Mouse (Mus musculus) bone marrow, adult 2 months (tissue): ENCODE results near the gene Sec1. TPM values are rescaled to one million over a fixed set of nuclear protein-coding genes. Genes with fewer than 3 reads are reported as not detected.

Source experiments
- H3K27ac ChIP-seq: fragments of 200-500 bp; 2 replicates; pipeline ENCODE4 v1.5.1; 2012; ENCODE audit warnings: low read depth, mild to moderate bottlenecking, control low read depth, inconsistent platforms, low read length; ENCODE audit not compliant: control insufficient read depth, poor library complexity, insufficient read depth
- H3K4me1 ChIP-seq: fragments of 200-500 bp; 2 replicates; pipeline ENCODE4 v1.6.1; 2011; ENCODE audit warnings: low read length; ENCODE audit not compliant: control insufficient read depth, insufficient read depth
- H3K4me3 ChIP-seq: fragments of 200-500 bp; replicated peaks from 2 replicates; pipeline ENCODE3; 2011; ENCODE audit warnings: mild to moderate bottlenecking, low read depth, low read length, control low read depth; ENCODE audit not compliant: control insufficient read depth
- CTCF ChIP-seq: fragments of 200-500 bp; IDR thresholded peaks from 2 replicates; pipeline ENCODE4 v1.5.1; 2011; ENCODE audit warnings: low read length, control low read depth; ENCODE audit not compliant: control insufficient read depth, insufficient read depth
- POLR2A ChIP-seq: fragments of 200-500 bp; IDR thresholded peaks from 2 replicates; pipeline ENCODE4 v1.6.1; 2011; ENCODE audit warnings: low read depth, mild to moderate bottlenecking, control low read depth, low read length, borderline replicate concordance; ENCODE audit not compliant: control insufficient read depth
- WGBS: fragments of 180-500 bp; shearing (Covaris S2); methylation state at CpG from one replicate; pipeline ENCODE4 v1.1.7; 2018; 5-methylcytosine and 5-hydroxymethylcytosine counted together
- polyA plus RNA-seq: library from polyadenylated mRNA; stranded (reverse); fragments of >200 nt; gene quantifications from 2 replicates; pipeline ENCODE4 v1.2.4, GENCODE M21; 2011; ENCODE audit warnings: low replicate concordance; ENCODE audit not compliant: missing spikeins, insufficient read depth, insufficient read length

Sec1 gene
- polyA plus RNA-seq, 1 experiment = not detected

DNA sequence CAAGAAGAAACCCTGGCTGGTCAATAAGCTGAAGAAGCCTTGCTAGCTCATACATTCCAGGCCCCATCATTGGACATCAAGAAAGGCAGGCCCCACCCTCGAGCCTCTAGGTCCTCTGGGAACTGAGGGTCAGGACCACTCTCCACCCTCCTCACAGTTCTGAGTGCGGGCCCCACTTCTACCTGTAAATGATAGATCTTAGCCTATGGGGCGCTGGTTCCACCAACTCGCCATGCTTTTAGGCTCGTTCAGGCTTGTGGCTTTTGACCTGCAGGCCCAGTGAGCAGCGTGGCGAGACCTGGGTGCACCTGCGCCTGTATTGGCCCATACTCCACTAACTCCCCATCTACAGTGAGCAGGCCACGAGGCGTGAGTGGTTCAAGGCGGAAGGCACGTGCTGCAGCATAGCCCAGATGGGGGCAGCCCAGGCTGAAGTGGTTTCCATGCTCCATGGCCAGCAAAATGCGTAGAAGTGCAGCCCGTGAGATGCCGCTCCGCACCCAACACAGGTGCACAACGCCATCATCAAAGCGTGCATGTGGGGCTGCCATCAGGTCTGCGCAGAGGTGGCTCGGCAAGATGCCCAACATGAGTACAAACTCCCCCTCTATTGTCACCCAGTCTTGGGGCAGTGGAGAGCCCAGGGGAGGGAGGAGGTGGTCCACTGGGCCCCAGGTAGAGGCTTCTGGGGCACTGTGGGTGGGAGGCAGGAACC is 16.4 kb upstream of the Sec1 start:
- H3K4me3 ChIP-seq = no peak overlapping the region
- 92% methylated on average over 20 of the region's 20 CpGs for WGBS
- H3K4me1 ChIP-seq = peaks cover 13% of the 10 kb centered on the region
- TF ChIP-seq POLR2A = no peak
- no peak for TF ChIP-seq CTCF
- no peak overlapping the region for H3K27ac ChIP-seq

- WGBS = 79% methylated on average over 14 of the region's 14 CpGs
- H3K4me1 ChIP-seq = peaks cover 11% of the 10 kb centered on the region
Observed at GRCm38 (mm10) chr7:45709677-45710355, 15.6 kb upstream of the Sec1 start.

DNA sequence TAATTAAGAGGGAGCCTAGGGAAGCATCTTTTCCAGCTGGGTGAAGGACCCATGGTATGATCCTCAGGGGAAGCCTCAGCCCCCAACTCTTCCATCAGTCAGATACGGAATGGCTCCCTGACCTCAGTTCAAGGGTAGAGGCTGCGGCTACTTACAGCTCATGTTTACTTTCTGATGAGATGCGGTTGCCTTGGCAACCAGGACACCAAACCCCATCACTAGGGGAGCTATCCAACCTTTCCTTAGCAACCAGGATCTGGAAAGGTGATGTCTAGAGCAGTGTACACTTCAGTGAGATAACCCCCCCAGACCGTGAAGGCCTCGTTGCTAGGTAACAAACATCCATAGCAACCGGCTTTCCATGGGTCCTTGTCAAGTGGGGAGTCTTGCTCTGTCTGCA is 14.8 kb upstream of the Sec1 start:
- H3K4me1 ChIP-seq = peaks cover 11% of the 10 kb centered on the region
- 82% methylated on average over 6 of the region's 6 CpGs for WGBS
- H3K27ac ChIP-seq = no peak overlapping the region
- no peak overlapping the region for H3K4me3 ChIP-seq
- TF ChIP-seq CTCF (no peak), POLR2A (no peak)

More at GRCm38 (mm10) chr7:45709677-45710355, 15.6 kb upstream of the Sec1 start:
- H3K4me3 ChIP-seq = no peak overlapping the region
- TF ChIP-seq POLR2A (no peak), CTCF (no peak)
- H3K27ac ChIP-seq = no peak overlapping the region

DNA sequence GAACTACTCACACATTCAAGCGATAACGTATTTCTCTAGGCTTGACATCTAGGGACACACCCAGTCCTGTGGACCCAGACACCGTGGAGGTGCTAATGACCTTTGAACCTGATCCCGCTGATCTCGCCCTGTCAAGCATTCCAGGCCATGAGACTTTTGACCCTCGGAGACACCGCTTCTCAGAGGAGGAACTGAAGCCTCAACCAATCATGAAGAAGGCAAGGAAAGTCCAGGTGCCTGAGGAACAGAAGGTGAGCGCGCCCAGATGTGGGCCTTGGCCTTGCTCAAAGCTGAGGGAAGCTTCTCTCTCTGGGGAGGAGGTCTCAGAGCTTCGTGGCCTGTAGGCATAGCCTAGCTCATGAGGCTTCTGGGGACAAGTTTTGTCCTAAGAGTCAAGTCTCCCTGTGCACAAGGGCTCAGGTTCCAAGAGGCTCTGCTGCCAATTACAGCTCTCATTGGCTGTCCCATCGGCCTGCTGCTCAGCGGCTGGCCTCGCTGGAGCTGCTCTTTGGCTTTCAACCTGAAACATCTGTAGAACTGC is 14.1 kb upstream of the Sec1 start:
- H3K4me1 ChIP-seq = peaks cover 11% of the 10 kb centered on the region
- WGBS = 33% methylated on average over 13 of the region's 13 CpGs
- TF ChIP-seq CTCF = no peak
- no peak for TF ChIP-seq POLR2A
- peak overlapping the region; percentile 6 for H3K4me3 ChIP-seq
- H3K27ac ChIP-seq = peak overlapping the region; percentile 77

- WGBS = 0% methylated on average over 27 of the region's 27 CpGs
- Histone ChIP-seq H3K4me3 (peak overlapping the region; percentile 61), H3K27ac (peak overlapping the region; percentile 77), H3K4me1 (peaks cover 11% of the 10 kb centered on the region)
- TF ChIP-seq POLR2A (peak; percentile 44; the same call in 1 of the 2 replicates), CTCF (no peak)
Observed at GRCm38 (mm10) chr7:45707375-45707967, 13.3 kb upstream of the Sec1 start.

DNA sequence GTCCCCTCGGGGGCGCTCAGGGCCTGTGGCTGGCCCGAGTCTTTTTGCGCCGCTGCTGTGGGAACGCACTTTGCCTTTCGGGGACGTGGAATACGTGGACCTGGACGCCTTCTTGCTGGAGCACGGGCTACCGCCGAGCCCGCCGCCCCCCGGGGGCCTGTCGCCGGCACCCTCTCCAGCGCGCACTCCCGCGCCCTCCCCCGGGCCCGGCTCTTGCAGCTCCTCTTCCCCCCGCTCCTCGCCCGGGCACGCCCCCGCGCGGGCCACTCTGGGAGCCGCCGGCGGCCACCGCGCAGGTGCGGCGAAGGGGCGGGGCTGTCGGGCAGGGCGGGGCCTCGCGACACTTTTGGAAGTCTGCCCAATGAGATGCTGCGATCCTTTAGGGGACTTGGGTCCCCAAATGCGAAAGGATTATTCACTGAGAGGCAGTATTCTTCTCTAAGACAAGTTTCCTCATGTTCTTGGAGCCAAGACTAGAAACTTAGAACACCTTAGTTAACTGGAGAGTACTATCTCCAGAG is 12.6 kb upstream of the Sec1 start:
- TF ChIP-seq POLR2A (peak; percentile 40; the same call in 1 of the 2 replicates), CTCF (no peak)

GRCm38 (mm10) chr7:45705873-45706281 is 11.7 kb upstream of the Sec1 start:
- WGBS = 0% methylated on average over 7 of the region's 7 CpGs

More for the DNA sequence above, 12.6 kb upstream of the Sec1 start:
- Histone ChIP-seq H3K4me3 (peak overlapping the region; percentile 63), H3K4me1 (peaks cover 11% of the 10 kb centered on the region), H3K27ac (peak overlapping the region; percentile 77)
- WGBS = under 1% methylated on average over 45 of the region's 45 CpGs

DNA sequence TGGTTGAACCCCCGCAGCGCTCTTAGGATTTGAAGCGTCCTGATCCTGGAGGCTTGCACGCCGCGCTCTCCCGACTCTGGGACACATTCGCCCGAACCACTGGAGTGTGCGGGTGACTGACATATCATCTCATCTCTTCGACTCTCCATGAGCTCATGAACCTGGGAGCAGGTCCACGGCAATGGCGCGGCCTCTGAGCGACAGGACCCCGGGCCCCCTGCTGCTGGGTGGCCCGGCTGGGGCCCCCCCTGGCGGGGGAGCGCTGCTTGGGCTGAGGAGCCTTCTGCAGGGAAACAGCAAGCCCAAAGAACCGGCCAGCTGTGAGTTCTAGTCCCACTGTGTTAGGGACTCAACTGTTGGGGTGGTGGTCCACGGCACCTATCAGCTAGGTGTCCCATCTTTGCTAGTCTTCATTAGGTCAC is 11.3 kb upstream of the Sec1 start:
- TF ChIP-seq CTCF = no peak
- TF ChIP-seq POLR2A = no peak
- H3K4me3 ChIP-seq = peak overlapping the region; percentile 60
- peaks cover 11% of the 10 kb centered on the region for H3K4me1 ChIP-seq
- peak overlapping the region; percentile 48 for H3K27ac ChIP-seq
- under 1% methylated on average over 21 of the region's 21 CpGs for WGBS

More at GRCm38 (mm10) chr7:45705873-45706281, 11.7 kb upstream of the Sec1 start:
- Histone ChIP-seq H3K4me3 (peak overlapping the region; percentile 60), H3K27ac (peak overlapping the region; percentile 48), H3K4me1 (peaks cover 11% of the 10 kb centered on the region)
- no peak for TF ChIP-seq CTCF
